Mouse (Mus musculus): ENCODE data around the gene Gja5. TPM values are rescaled to one million over a fixed set of nuclear protein-coding genes. Genes with fewer than 3 reads are reported as not detected.

Gja5 gene
- total RNA-seq, 2 experiments from 2014 or later, result 1.7 to 2.2 TPM

DNA sequence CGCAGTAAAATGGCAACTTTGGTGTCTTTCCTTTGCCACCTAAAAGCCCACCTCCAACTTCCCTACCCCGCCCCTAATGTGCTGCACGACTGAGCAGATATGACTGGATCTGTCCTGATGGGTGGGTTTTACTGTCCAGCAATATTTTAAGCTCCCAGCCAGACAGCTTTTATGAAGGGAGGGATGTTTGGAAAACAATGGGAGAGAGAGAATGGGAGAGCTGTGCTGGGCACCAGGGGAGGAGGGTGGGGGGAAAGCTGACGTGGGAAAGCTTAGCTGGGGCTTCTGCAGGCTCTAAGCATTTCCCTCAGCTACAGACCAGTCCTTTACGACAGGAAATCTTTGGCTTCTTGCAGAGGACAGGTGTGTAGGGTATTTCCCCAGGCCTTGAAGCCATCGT, 21.4 kb downstream of the Gja5 start, which contains the start of gene Gja8:
Gene Gja8 (minus strand): TSS at position 101 of the 400 bp plus-strand sequence.
- intact Hi-C loops (cut with DNase I), result no loop called here
- no peak for DNase-seq

DNA sequence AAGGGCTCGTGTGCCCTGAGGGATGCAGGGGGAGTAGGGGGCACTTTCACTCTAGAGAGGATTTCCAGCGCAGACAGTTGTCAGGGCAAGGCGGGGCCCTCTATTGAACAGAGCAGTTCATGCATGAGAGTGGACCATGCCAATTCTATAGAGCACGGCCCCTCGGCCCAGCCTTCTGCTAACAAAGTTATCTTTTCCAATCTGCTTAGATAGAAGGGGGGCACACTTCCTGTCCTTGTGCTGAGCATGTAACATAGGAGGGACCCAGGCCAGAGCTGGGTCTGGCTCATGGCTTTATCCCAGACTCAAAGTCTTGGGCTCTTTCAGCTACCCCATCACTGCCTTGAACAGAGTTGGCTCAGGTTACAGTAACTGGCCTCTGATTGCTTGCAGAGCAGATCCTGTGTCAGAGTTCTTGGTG, 26.8 kb downstream of the Gja5 start:
- DNase-seq, result no peak
- intact Hi-C loops (cut with DNase I), result no loop called here

DNA sequence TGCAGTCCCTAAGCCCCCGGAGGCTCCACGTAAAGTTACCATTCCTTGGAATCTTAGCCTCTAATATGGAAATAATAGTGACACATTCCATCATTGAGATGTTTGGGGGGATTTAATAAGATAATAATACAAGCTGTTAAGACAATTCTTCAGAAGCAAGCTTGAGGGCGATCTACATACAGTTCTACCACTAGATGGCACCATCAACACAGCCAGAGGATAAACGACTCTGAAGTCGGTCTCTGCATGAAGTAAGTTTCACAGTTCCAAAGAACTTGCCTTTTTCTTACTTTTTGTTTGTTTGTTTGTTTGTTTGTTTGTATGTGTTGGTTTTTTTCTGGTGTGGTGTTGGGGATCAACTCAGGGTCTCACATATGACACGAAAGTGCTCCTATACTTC, 31.7 kb downstream of the Gja5 start:
- DNase-seq, result no peak
- intact Hi-C loops (cut with DNase I), result loop anchor here (2.0 kb wide), 1 partner anchor 249 kb away; no protein-coding TSS in a partner anchor

DNA sequence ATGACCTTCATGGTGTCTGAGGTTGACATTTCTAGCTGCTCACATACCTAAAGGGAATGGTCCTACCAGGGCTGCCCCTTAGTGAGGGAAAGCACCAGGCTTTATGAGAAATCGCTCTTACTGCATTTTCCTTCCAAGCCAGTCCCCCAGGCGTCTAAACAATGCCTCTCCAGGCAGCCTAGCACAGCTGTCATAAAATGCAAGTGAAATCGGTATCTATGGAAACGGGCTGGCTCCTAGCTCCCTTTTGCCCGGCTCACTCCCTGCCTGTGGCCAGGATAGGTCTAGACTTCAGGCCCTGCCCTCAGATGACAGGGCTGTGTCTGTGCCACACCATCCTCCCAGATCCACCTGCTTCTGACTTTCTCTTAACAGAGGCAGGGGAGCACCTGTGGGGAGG, 33.1 kb downstream of the Gja5 start:
- no peak for DNase-seq
- intact Hi-C loops (cut with DNase I), result loop anchor here (2.0 kb wide), 2 partner anchors 139 to 247 kb away; no protein-coding TSS in a partner anchor

DNA sequence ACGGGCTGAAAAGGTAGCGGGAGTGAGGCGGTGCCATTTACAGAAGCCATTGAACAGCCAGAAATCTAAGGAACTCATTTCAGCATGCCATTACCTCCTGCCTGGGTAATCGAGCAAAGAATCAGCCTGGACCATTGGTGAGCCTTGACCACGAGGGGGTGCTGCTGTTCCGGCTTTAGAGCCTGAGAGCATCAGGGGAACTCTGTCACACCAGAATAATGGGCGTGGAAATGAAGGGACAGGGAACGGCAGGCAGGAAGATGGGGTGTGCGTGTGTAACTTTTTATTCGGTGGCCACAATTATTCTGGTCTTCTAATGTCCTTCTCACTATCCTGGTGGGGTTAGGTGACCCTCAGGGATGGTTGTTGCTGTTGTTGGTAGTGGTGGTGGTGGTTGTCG, 34.2 kb downstream of the Gja5 start:
- intact Hi-C loops (cut with DNase I), result loop anchor here (2.0 kb wide), 1 partner anchor 138 kb away; no protein-coding TSS in a partner anchor

DNA sequence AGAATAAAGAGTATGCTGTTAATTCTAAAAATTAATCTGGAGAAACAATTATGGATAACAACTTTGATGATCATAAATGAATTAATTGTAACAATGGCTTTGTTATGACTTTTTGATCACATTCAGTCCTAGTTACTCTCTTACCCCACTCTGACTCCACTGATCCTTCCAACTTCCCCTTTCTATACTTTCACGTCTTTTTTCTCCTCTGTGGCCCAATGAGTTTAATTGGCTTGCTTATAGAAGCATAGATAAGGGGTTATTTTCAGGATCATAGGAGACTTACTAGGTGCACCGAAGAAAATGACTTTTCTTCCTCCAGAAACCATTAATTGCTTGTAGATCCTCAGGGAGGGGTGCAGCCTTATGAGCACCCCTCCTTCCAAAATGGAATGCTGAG, 38.2 kb downstream of the Gja5 start:
- intact Hi-C loops (cut with DNase I), result no loop called here
- no peak for DNase-seq

More for the DNA sequence above, 34.2 kb downstream of the Gja5 start:
- DNase-seq, result peak; percentile 75 to 79

DNA sequence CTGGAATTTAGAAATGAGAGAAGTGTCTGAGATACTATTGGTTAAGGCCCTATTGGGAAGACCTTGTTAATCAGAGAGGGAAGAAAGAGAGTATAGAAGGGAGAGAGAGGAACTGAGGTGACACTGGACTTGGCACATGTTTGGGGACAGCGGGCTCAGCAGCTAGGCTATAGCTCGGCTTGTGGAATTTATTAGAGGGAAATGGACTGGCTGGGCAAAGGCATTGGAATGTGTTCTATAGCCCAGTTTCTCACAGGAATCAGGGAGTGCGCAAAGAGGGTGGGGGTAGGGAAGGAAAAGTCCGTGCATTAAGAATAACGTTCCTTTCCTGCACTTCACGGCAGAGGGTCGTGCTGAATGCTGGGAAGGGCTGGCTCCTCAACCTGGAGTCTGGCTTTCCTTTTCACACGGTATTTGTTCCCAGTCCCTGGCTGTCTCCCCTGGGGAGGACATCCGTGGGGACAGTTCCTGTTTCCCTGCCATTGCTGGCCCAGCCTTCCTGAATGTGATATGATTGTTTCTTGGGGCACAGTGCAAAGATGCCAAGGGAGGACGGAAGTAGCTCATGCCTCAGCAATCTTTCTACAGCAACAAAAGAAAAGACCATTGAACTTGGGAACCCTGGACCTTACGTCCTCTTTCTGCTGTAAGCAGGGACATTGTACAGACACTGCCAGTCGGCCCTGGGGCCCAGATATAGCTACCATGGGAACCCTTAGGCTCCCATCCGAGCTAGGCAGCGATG, 49.2 kb downstream of the Gja5 start:
- intact Hi-C loops (cut with DNase I), result no loop called here
- DNase-seq, result no peak

DNA sequence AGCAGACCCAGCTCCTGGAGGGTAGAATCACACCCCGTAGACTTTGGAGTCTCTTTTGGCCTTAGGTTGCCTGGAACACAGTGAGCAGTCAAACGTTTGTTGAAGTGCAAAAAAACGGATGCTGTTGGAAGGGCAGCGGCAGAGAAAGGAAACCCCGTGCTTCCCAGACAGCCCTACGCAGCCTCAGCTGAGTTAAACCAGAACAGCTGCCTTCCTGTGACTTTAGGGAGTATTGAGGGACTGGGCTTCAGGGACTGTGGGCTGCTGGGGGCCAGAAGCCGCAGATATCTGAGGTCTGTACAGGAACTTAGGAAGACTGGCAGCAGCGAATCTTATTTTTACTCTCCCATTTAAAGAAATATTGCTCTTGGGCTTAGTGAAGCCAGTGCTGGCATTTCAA, 56.1 kb downstream of the Gja5 start:
- intact Hi-C loops (cut with DNase I), result no loop called here

DNA sequence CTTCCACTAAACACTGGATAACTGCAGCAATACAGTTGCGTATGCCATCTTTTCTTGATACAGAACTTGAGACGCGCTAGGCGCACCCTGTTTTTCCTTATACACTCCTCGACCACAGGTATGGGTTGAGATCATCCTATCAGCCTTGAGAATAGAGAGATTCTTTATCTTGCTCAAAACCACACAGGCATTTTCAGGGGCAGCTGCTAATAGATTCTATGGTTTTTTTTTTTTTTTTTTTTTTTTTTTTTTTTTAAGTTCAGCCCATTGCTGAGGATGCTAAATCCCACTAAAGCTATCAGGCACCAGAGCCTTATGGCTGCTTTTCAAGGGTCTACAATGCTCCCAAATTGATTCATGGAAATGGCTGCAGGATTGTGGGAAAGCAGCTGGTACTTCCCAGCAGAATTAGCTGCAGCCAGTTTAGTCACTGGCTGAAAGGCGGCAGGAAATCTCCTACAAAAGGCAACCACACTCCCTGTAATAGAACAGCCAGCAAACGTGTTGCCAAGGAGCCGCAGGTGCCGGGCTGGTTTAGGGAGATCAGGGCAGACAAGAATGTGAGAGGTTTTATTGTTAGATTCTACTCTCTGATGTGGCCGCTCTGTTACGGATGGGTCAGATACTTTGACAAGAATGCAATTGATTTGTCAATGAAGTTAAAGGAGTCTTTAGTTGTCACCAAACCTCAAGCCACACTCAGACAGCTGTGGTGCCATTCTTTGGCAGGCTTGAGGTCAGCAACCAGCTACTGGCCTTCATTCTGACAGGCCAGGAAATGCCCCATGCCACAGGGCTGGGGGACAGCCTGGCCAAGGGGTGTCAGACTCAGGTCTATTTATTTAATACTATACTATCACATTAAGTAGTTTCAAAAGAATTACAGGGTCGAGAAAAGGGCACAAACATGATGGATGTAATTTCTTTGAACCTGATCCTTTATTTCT, 58.9 kb downstream of the Gja5 start:
- DNase-seq, result no peak
- intact Hi-C loops (cut with DNase I), result no loop called here

More for the DNA sequence above, 56.1 kb downstream of the Gja5 start:
- no peak for DNase-seq

DNA sequence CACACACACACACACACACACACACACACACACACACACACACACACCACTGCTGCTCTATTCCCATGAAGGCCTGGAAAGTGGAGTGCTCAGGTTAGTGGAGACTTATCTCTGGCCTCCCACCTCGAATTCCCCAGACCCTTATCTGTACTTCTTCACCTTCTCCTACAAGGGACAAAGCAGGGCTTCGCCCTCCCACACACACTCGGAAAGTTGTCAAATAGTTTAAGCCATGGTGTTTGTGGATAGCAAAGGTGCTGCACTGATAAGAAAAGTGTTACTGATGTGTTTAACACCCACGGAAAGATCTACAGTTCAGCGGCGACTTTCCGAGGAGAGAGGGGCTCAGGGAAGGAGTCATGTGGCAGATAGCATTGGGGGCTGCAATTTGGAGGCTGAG, 66.5 kb downstream of the Gja5 start:
- DNase-seq, result no peak
- intact Hi-C loops (cut with DNase I), result no loop called here

DNA sequence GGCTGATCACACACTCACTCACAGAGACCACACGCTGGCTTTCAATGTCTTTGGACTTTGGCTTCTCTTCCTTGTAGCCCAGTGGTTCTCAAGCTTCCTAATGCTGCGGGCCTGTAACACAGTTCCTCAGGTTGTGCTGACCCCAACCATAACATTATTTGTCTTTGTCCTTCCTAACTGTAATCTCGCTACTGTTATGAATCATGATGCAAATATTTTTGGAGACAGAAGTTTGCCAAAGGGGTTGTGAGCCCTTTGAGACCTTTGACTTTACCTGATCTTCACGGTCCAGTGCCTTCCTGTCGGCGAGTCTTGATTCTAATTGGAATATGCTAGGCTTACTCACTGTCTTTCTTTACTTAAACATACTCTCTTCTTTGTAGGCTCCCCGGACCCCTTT, 70.0 kb downstream of the Gja5 start:
- intact Hi-C loops (cut with DNase I), result no loop called here
- no peak for DNase-seq

DNA sequence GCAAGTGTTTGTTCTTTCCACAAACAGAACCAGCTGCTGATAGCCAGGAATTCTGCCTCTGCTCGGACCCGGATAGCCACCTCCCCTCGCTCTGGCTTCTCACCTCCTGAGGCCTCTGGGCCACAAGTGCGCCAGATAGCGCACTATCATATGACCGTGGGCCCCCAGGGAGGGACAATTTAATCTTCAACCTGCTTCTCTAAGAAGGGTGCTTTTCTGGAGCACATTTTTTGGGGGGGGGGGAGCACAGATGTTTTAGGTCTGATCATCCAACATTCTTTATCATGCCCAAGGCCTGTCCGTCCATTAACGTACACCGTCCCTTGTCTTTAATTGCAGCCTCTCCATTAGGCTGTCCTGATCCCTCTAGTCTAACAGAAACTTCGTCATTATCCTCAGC, 71.1 kb downstream of the Gja5 start:
- DNase-seq, result no peak
- intact Hi-C loops (cut with DNase I), result no loop called here

DNA sequence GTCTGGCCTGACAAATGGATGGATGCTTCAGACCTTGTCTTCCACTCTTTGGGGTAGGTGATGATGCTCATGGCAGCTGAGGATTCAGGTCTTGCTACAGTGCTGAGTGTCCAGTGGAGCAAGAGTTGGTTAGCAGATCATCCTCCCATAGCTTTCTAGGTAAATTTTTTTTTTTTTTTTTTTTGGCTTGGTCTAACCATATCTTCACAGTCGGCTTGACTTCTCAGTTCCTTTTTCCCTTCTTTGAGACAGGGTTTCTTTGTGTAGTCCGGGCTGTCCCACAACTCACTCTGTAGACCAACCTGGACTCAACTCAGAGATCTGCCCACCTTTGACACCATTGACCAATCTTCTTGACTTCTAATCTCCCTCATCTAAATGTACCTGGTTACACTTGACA, 73.0 kb downstream of the Gja5 start:
- no peak for DNase-seq
- intact Hi-C loops (cut with DNase I), result no loop called here

DNA sequence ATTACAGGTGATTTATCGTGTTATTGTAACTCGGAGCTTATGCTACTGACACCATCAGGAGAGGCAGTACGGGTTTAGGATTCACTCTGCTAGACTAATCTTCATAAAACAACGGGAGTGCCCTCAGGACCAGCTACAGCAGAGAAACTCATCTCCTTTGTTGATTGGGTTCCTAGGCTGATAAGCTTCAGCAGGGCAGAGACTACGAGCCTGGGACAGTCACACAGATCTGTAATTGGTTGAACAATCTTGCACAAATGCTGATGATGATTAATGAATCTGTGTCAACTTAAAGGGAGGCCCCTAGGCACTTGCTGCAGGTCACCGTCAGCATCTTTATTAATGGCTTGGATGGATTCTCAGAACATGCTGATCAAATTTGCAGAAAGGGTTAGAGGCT, 74.0 kb downstream of the Gja5 start:
- intact Hi-C loops (cut with DNase I), result no loop called here
- DNase-seq, result no peak

DNA sequence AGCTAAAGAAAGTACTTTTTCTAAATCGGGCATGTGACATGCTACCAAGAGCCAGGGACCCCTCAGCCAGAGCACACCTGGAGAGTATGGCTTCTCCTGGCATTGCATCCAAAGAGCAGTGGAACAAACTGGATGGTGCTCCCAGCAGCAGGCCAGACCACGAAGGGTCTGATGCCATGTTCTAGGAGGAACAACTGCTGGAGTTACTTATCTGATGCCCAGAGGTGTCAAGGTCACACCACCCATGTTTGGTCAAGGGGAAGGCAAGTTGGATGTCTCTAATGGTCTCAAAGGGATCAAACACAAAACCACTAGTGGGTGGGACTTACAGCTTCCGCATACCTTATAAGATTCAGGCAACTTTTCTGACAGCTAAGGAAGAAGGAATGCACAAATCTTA, 74.5 kb downstream of the Gja5 start:
- DNase-seq, result no peak
- intact Hi-C loops (cut with DNase I), result no loop called here

DNA sequence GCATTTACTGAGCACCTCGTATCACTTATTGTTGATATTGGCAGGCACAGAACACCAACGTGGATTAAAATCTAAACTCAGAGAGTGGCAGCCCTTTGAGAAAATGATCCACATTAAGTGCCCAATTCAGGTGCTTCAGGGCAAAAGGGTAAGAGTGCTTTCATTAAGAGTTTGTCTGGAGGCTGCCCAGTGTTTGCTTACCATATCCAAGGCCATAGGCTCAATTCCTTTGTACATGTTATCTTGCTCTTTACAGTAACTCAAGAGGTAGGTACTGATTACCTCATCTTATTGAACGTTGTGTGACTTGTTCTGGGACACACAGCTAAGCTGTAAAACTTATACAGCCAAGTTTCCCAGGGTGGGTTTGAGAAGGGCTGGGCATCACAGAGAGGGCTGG, 77.3 kb downstream of the Gja5 start:
- intact Hi-C loops (cut with DNase I), result no loop called here

DNA sequence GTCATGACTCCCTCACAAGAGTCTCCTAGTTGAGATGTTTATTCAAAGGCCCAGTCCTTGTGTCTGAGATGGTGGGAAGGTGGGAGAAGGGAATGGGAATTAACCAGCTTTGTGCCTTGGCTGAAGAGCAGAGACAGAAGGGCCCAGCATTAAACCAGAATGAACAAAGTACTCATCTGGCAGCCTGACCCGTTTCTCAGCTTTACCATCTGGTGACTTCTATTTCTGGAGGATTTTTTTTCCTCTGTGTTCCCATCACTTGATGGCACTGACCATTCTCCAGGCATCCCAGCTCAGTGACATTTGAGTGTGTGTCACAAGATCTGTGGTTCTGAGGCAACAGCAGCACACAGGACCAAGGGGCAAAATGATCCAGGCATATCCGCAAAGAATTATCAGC, 78.2 kb downstream of the Gja5 start:
- intact Hi-C loops (cut with DNase I), result no loop called here
- DNase-seq, result no peak

More for the DNA sequence above, 77.3 kb downstream of the Gja5 start:
- no peak for DNase-seq

DNA sequence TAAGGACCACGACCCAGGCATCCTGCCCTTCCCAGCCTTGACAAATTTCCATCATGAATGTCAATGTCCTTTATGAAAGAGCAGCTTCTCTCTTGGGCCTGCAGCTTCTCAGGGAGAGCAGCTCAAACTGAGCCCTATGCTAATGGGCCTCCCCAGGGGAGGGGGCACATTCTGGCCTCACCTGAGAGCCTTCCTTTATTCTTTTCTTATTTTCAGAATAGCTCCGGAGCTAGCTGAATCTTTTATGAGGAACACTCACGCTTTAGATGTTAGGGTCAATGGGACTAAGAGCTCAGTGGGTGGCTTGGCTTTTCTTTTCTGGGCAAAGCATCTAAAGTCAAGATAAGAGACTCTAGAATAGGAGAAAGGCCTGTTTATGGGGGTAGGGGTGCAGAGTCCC, 88.0 kb downstream of the Gja5 start:
- DNase-seq, result no peak
- intact Hi-C loops (cut with DNase I), result no loop called here

DNA sequence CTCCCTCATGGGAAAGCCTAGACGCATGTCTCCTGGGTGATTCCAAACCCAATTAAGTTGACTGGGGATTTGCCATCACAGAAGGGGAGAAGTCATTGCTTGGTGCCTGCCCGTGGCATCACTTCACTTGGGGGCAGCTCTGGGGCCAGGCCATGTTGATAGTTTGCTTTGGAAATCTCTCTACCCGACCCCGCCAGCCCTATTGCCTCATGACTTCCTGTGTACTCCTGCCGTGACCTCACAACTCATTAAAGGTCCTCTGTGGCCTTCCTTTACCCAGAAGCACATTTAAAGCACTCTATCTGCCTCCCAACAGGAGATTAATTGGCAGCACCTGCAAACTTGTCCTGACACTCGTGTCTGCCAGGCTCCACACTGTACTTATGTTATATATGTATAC, 93.3 kb downstream of the Gja5 start:
- no peak for DNase-seq
- intact Hi-C loops (cut with DNase I), result no loop called here

DNA sequence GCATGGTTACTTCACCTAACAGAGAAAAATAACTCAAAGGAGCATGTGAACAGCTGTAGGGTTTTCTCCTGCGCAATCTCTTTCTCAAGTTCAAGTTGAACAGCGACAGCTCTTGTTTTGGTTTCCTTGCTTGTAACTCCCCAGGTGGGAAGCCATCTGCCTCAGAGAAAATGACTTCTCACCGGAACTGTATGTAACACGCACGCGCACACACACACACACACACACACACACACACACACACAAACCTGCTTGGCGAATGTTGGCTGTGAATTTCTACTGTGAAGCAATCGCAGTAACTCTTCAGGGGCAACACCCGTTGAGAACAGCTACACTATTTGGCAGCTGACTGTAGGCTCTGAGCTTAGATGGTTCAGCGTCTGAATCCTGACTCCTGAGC, 98.6 kb downstream of the Gja5 start:
- no peak for DNase-seq
- intact Hi-C loops (cut with DNase I), result no loop called here

DNA sequence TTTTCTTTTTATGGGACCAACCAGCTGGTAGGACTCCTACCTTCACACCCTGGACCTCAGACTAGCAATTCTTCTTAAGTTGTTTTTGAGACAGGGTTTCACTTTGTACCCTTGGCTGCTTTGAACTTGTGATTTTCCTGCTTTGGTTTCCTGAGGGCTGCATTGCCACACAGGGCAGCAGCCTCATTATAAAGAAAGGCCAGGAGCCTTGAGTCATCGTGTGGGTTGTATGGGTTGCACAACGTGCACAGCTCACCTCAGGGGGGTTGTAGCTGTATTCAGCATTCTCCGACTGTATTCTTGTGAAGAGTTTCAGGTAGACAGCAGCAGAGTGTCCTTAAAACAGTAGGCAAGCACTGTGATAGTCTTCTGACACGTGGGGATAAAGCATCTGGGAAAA, 100.0 kb downstream of the Gja5 start:
- intact Hi-C loops (cut with DNase I), result no loop called here
- DNase-seq, result no peak

Data from gastrocnemius, postnatal 36 days (tissue).